Mouse (Mus musculus) T-helper 17 cell (primary cell): ENCODE data around the gene A930004D18Rik.

Experiments used
- in situ Hi-C, 2 experiments: fragments of 300-600 bp; cut with MboI, MseI; formaldehyde crosslinking; loops; 1 replicate in 1 of 2; 2 replicates in 1 of 2; pipeline ENCODE4 v1.15.1; 2025; ENCODE audit warnings: high pct_unique_total_duplicates in 2 of 2

A930004D18Rik gene

GRCm38 (mm10) chr2:18038895-18039371 lies 1.4 kb upstream of the A930004D18Rik start:
- in situ Hi-C loops: no loop called here

GRCm38 (mm10) chr2:18038141-18038752 lies 710 bp upstream of the A930004D18Rik start:
- in situ Hi-C loops: no loop called here

GRCm38 (mm10) chr2:18034371-18035250 lies 2.9 kb downstream of the A930004D18Rik start:
- in situ Hi-C loops: loop anchor here in 1 of 2 experiments (5.0 kb wide), 2 partner anchors 103 to 178 kb away; no protein-coding TSS in a partner anchor

- in situ Hi-C loops: loop anchor here in 1 of 2 experiments (5.0 kb wide), 2 partner anchors 104 to 179 kb away; no protein-coding TSS in a partner anchor
These were observed 4.1 kb downstream of the A930004D18Rik start for GRCm38 (mm10) chr2:18033166-18034108.

GRCm38 (mm10) chr2:18032538-18032895 lies 5.0 kb downstream of the A930004D18Rik start:
- in situ Hi-C loops: loop anchor here in 1 of 2 experiments (5.0 kb wide), 2 partner anchors 105 to 180 kb away; no protein-coding TSS in a partner anchor

- in situ Hi-C loops: loop anchor here in 1 of 2 experiments (5.0 kb wide), 2 partner anchors 105 to 180 kb away; no protein-coding TSS in a partner anchor
These were observed 5.6 kb downstream of the A930004D18Rik start for GRCm38 (mm10) chr2:18031831-18032537.

- in situ Hi-C loops: loop anchor here in 1 of 2 experiments (5.0 kb wide), 2 partner anchors 106 to 181 kb away; no protein-coding TSS in a partner anchor
These were observed 6.2 kb downstream of the A930004D18Rik start for GRCm38 (mm10) chr2:18031271-18031821.

GRCm38 (mm10) chr2:18030581-18030980 lies 7.0 kb downstream of the A930004D18Rik start:
- in situ Hi-C loops: loop anchor here in 1 of 2 experiments (5.0 kb wide), 2 partner anchors 107 to 182 kb away; no protein-coding TSS in a partner anchor

- in situ Hi-C loops: loop anchor here (5.0 kb wide), 4 partner anchors 38 to 573 kb away; no protein-coding TSS in a partner anchor
These were observed 7.9 kb downstream of the A930004D18Rik start for GRCm38 (mm10) chr2:18029656-18030055.

GRCm38 (mm10) chr2:18028140-18029021 lies 9.2 kb downstream of the A930004D18Rik start:
- in situ Hi-C loops: loop anchor here (5.0 kb wide), 2 partner anchors 39 to 574 kb away; no protein-coding TSS in a partner anchor

GRCm38 (mm10) chr2:18027448-18028139 lies 9.9 kb downstream of the A930004D18Rik start:
- in situ Hi-C loops: loop anchor here (5.0 kb wide), 2 partner anchors 40 to 575 kb away; no protein-coding TSS in a partner anchor

GRCm38 (mm10) chr2:18026116-18026947 lies 11.2 kb downstream of the A930004D18Rik start:
- in situ Hi-C loops: loop anchor here (5.0 kb wide), 2 partner anchors 41 to 576 kb away; no protein-coding TSS in a partner anchor

GRCm38 (mm10) chr2:18025781-18026115 lies 11.8 kb downstream of the A930004D18Rik start:
- in situ Hi-C loops: loop anchor here (5.0 kb wide), 2 partner anchors 42 to 577 kb away; no protein-coding TSS in a partner anchor

GRCm38 (mm10) chr2:18025116-18025515 lies 12.4 kb downstream of the A930004D18Rik start:
- in situ Hi-C loops: loop anchor here (5.0 kb wide), 2 partner anchors 42 to 577 kb away; no protein-coding TSS in a partner anchor

GRCm38 (mm10) chr2:18022886-18023285 lies 14.7 kb downstream of the A930004D18Rik start:
- in situ Hi-C loops: no loop called here

- in situ Hi-C loops: no loop called here
These were observed 18.4 kb downstream of the A930004D18Rik start for GRCm38 (mm10) chr2:18019122-18019521.

GRCm38 (mm10) chr2:18017321-18017720 lies 20.2 kb downstream of the A930004D18Rik start:
- in situ Hi-C loops: no loop called here
